Mouse (Mus musculus) forebrain, embryonic 16.5 days (tissue): Measurements from ENCODE around the gene Ubr2. TPM values are rescaled to one million over a fixed set of nuclear protein-coding genes. Genes with fewer than 3 reads are reported as not detected.

Experiments
- ATAC-seq: fragments of 200-750 bp; cut with Nextera tagmentation; 2 replicates; pipeline ENCODE4 v1.8.0; 2017; ENCODE audit warnings: mild to moderate bottlenecking, moderate library complexity
- H3K27ac ChIP-seq: fragments of 300-500 bp; sonication (generic); 2 replicates; pipeline ENCODE4 v1.5.1; 2014; ENCODE audit warnings: low read length, control low read depth
- H3K27me3 ChIP-seq: fragments of 300-500 bp; sonication (generic); replicated peaks from 2 replicates; pipeline ENCODE4 v1.6.1; 2014; ENCODE audit warnings: low read length; ENCODE audit not compliant: control insufficient read depth, insufficient read depth
- H3K36me3 ChIP-seq: fragments of 300-500 bp; sonication (generic); 2 replicates; pipeline ENCODE4 v1.6.1; 2014; ENCODE audit not compliant: control insufficient read depth, insufficient read depth
- H3K4me1 ChIP-seq: fragments of 300-500 bp; sonication (generic); replicated peaks from 2 replicates; pipeline ENCODE4 v1.6.1; 2014; ENCODE audit warnings: low read length; ENCODE audit not compliant: control insufficient read depth, insufficient read depth
- H3K4me2 ChIP-seq: fragments of 300-500 bp; sonication (generic); 2 replicates; pipeline ENCODE4 v1.6.1; 2014; ENCODE audit warnings: mild to moderate bottlenecking, low read length, control low read depth
- H3K4me3 ChIP-seq: fragments of 300-500 bp; sonication (generic); replicated peaks from 2 replicates; pipeline ENCODE4 v1.5.1; 2014; ENCODE audit warnings: mild to moderate bottlenecking, low read length, control low read depth
- H3K9ac ChIP-seq: fragments of 300-500 bp; sonication (generic); replicated peaks from 2 replicates; pipeline ENCODE4 v1.6.1; 2014; ENCODE audit warnings: low read depth, low read length, control low read depth
- H3K9me3 ChIP-seq: fragments of 300-500 bp; sonication (generic); 2 replicates; pipeline ENCODE4 v1.6.1; 2016; ENCODE audit warnings: low read length; ENCODE audit not compliant: control insufficient read depth
- WGBS: fragments of 180-500 bp; shearing (Covaris S2); extraction: QIAGEN DNeasy Blood & Tissue Kit; methylation state at CpG from one replicate; pipeline ENCODE4 v1.1.7; 2014; 5-methylcytosine and 5-hydroxymethylcytosine counted together
- polyA plus RNA-seq: library from polyadenylated mRNA; unstranded; fragments of >200 nt; fragmentation: Nextera tagmentation; extraction: Ambion mirVana; gene quantifications from 2 replicates; pipeline ENCODE4 v1.2.1, GENCODE M21; 2015

The Ubr2 gene
- polyA plus RNA-seq, 1 experiment from 2014 or later, result 16.0 TPM

DNA sequence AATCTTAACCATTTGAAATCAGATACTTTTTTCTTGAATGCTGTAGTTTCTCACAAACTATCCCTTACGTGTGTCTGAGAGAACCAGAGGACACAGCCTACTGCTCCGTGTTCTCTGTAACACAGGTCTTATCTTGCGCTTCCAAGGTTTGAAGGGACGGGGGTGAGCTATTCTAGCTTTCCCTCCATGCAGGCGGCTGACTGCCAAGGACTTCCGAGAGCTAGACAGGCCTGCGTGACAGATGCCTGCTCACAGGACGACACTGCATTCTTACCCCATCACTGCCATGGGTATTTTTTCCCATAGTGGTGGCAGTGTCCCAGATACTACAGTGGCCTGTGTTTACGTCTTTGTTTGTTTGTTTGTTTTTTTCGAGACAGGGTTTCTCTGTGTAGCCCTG, 50.1 kb downstream of the Ubr2 start:
- Histone ChIP-seq H3K4me3 (no peak overlapping the region), H3K27me3 (no peaks in the 10 kb centered on the region), H3K4me2 (no peak overlapping the region), H3K4me1 (no peaks in the 10 kb centered on the region), H3K27ac (no peak overlapping the region), H3K9ac (no peak overlapping the region), H3K36me3 (peaks cover 65% of the 10 kb centered on the region), H3K9me3 (no peaks in the 10 kb centered on the region)
- ATAC-seq, result no peak
- 92% methylated on average over 10 of the region's 10 CpGs for WGBS

DNA sequence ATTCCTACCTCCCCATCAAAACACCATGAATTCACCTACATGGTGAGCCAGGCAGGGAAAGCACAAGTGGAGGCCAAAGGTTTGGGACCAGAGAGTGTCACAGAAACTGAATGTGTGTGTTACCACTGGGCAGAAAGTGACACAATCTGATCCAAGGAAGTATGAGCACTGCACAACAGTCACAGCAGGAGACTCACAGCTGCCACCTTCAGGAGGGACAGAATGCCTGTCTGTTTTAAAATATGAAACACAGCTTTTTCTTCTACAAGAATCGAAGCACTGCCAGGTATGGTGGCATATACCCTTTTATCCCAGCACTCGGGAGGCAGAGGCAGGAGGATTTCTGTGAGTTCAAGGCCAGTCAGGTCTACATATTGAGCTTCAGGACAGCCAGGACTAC, 52.3 kb downstream of the Ubr2 start:
- no peak for ATAC-seq
- WGBS, result 90% methylated on average over 2 of the region's 2 CpGs

DNA sequence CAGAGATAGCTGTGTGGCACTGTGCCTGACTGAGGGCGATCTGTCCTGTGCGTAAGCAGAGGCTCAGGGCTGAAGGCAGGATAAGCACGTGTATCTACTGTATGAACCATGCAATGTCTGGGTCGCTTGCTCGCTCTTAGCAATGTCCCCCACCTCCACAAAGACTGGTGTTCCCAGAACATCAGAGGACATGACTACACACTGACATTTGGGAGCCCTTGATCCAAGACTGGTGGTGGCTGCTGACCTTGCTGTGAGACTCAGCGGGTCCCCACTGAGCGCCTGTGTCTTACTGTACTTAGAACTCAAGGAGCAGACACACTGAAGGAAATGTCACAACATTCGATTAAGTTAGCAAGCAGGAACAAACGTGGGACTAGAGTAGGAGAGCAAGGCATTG, 64.1 kb downstream of the Ubr2 start:
- H3K4me2 ChIP-seq, result no peak overlapping the region
- H3K27ac ChIP-seq, result no peak overlapping the region
- no peak for ATAC-seq
- H3K9me3 ChIP-seq, result no peaks in the 10 kb centered on the region
- H3K9ac ChIP-seq, result no peak overlapping the region
- no peak overlapping the region for H3K4me3 ChIP-seq
- H3K36me3 ChIP-seq, result peaks cover 52% of the 10 kb centered on the region
- WGBS, result 95% methylated on average over 9 of the region's 9 CpGs
- H3K4me1 ChIP-seq, result no peaks in the 10 kb centered on the region
- no peaks in the 10 kb centered on the region for H3K27me3 ChIP-seq

More for the DNA sequence above, 52.3 kb downstream of the Ubr2 start:
- Histone ChIP-seq H3K27me3 (no peaks in the 10 kb centered on the region), H3K4me2 (no peak overlapping the region), H3K9me3 (no peaks in the 10 kb centered on the region), H3K9ac (no peak overlapping the region), H3K4me1 (no peaks in the 10 kb centered on the region), H3K36me3 (peaks cover 70% of the 10 kb centered on the region), H3K27ac (no peak overlapping the region), H3K4me3 (no peak overlapping the region)

GRCm38 (mm10) chr17:46942421-46942820, 67.9 kb downstream of the Ubr2 start:
- no peaks in the 10 kb centered on the region for H3K9me3 ChIP-seq
- H3K27ac ChIP-seq, result no peak overlapping the region
- H3K27me3 ChIP-seq, result no peaks in the 10 kb centered on the region
- 95% methylated on average over 9 of the region's 9 CpGs for WGBS
- no peak overlapping the region for H3K4me3 ChIP-seq
- no peak for ATAC-seq
- no peak overlapping the region for H3K4me2 ChIP-seq
- peaks cover 64% of the 10 kb centered on the region for H3K36me3 ChIP-seq
- no peak overlapping the region for H3K9ac ChIP-seq
- H3K4me1 ChIP-seq, result no peaks in the 10 kb centered on the region

GRCm38 (mm10) chr17:46940461-46940860, 69.9 kb downstream of the Ubr2 start:
- 97% methylated on average over 8 of the region's 8 CpGs for whole genome bisulfite sequencing
- Histone ChIP-seq H3K4me3 (no peak overlapping the region), H3K9ac (no peak overlapping the region), H3K9me3 (no peaks in the 10 kb centered on the region), H3K36me3 (peaks cover 67% of the 10 kb centered on the region), H3K4me1 (no peaks in the 10 kb centered on the region), H3K27ac (no peak overlapping the region), H3K4me2 (no peak overlapping the region), H3K27me3 (no peaks in the 10 kb centered on the region)
- ATAC-seq, result no peak

GRCm38 (mm10) chr17:46933557-46934348, 76.6 kb downstream of the Ubr2 start:
- Histone ChIP-seq H3K4me2 (no peak overlapping the region), H3K4me3 (no peak overlapping the region), H3K36me3 (peaks cover 43% of the 10 kb centered on the region), H3K4me1 (no peaks in the 10 kb centered on the region), H3K9ac (no peak overlapping the region), H3K27ac (no peak overlapping the region), H3K9me3 (no peaks in the 10 kb centered on the region), H3K27me3 (no peaks in the 10 kb centered on the region)
- 83% methylated on average over 19 of the region's 19 CpGs for WGBS
- no peak; the same call in 1 of the 2 replicates for ATAC-seq

- H3K27me3 ChIP-seq, result no peaks in the 10 kb centered on the region
- no peak for ATAC-seq
- H3K4me2 ChIP-seq, result no peak overlapping the region
- H3K36me3 ChIP-seq, result peaks cover 41% of the 10 kb centered on the region
- WGBS, result 98% methylated on average over 5 of the region's 5 CpGs
- H3K27ac ChIP-seq, result no peak overlapping the region
- H3K4me1 ChIP-seq, result no peaks in the 10 kb centered on the region
- H3K9ac ChIP-seq, result no peak overlapping the region
- no peak overlapping the region for H3K4me3 ChIP-seq
- no peaks in the 10 kb centered on the region for H3K9me3 ChIP-seq
Measured at GRCm38 (mm10) chr17:46932961-46933360, 77.4 kb downstream of the Ubr2 start.

DNA sequence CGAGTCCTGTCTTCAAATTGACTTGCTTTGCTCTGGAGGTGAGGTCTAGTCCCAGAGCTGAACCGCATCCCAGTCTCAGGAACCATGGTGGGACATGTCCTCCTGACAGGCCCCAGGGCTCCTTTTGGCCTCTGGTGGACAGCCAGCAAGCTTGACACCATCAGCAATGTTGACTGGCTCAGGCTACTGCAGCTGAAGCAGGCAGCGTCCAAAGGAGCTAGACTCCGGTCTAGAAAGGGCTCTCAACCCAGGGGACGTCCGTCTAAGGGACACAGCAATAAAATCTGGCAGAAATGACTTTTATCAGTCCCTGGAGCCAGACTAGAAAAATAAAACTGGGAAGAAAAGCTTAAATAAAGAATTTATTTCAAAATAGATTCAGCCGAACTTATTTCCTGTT, 80.5 kb downstream of the Ubr2 start:
- no peak overlapping the region for H3K4me2 ChIP-seq
- H3K9ac ChIP-seq, result no peak overlapping the region
- H3K9me3 ChIP-seq, result no peaks in the 10 kb centered on the region
- no peak overlapping the region for H3K27ac ChIP-seq
- H3K27me3 ChIP-seq, result no peaks in the 10 kb centered on the region
- 92% methylated on average over 7 of the region's 7 CpGs for WGBS
- no peaks in the 10 kb centered on the region for H3K4me1 ChIP-seq
- H3K36me3 ChIP-seq, result peaks cover 29% of the 10 kb centered on the region
- H3K4me3 ChIP-seq, result no peak overlapping the region
- no peak for ATAC-seq

GRCm38 (mm10) chr17:46929277-46929676, 81.1 kb downstream of the Ubr2 start:
- no peak for ATAC-seq
- Histone ChIP-seq H3K27ac (no peak overlapping the region), H3K27me3 (no peaks in the 10 kb centered on the region), H3K9ac (no peak overlapping the region), H3K9me3 (no peaks in the 10 kb centered on the region), H3K4me3 (no peak overlapping the region), H3K4me2 (no peak overlapping the region), H3K36me3 (peaks cover 27% of the 10 kb centered on the region), H3K4me1 (no peaks in the 10 kb centered on the region)
- 89% methylated on average over 12 of the region's 12 CpGs for WGBS

DNA sequence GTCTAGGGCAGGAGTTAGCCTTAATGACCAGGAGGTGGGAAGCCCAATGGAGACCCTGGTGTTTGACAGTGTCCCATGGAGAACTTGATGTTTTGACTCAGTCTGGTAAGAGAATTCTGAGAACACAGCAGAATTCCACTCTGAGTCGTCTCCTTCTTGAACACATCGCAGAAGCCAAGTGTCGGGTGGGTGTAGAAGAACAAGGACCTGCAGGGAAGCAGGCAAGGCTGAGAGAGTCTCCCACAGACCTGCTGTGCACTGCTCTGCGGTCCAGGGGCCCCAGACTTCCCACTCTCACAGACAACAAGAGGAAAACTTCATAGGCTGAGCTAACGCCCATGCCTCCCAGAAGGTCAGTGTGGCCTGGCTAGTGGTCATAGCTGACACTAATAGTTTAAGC, 82.6 kb downstream of the Ubr2 start:
- no peak overlapping the region for H3K4me2 ChIP-seq
- no peak overlapping the region for H3K4me3 ChIP-seq
- ATAC-seq, result no peak
- H3K27ac ChIP-seq, result no peak overlapping the region
- no peaks in the 10 kb centered on the region for H3K27me3 ChIP-seq
- 97% methylated on average over 5 of the region's 5 CpGs for WGBS
- peaks cover 14% of the 10 kb centered on the region for H3K36me3 ChIP-seq
- H3K9me3 ChIP-seq, result no peaks in the 10 kb centered on the region
- no peaks in the 10 kb centered on the region for H3K4me1 ChIP-seq
- no peak overlapping the region for H3K9ac ChIP-seq
